Mouse (Mus musculus): ENCODE data around the gene Siglech.
A peak's percentile ranks its signal among the peaks of the same experiment; 100 is the strongest.
"Not testable (repeated sequence)": the region's sequence is repeated elsewhere in the genome, so short reads cannot be mapped to it uniquely, and the experiment has no call there.

Gene Siglech

GRCm38 (mm10) chr7:55767926-55768325 is at the start of gene Siglech:
Siglech (plus strand) TSS chr7:55768178.
- no peak for DNase-seq (ENCODE audit: low spot score in 2 of 2)

- DNase-seq (ENCODE audit: low spot score in 2 of 2), result no peak
Measured at GRCm38 (mm10) chr7:55722673-55723072, 45.3 kb upstream of the Siglech start.

- DNase-seq (ENCODE audit: low spot score in 2 of 2), result no peak
Measured at GRCm38 (mm10) chr7:55728903-55729302, 39.1 kb upstream of the Siglech start.

GRCm38 (mm10) chr7:55734483-55734882 is 33.5 kb upstream of the Siglech start:
- no peak for DNase-seq (ENCODE audit: low spot score in 2 of 2)

- DNase-seq (ENCODE audit: low spot score in 2 of 2), result peak in 1 of 2 experiments; percentile 8
Measured at GRCm38 (mm10) chr7:55737125-55737912, 30.7 kb upstream of the Siglech start.

- DNase-seq (ENCODE audit: low spot score in 2 of 2), result no peak
Measured at GRCm38 (mm10) chr7:55743614-55744267, 24.2 kb upstream of the Siglech start.

- no peak for DNase-seq (ENCODE audit: low spot score in 2 of 2)
Measured at GRCm38 (mm10) chr7:55744566-55745220, 23.3 kb upstream of the Siglech start.

- no peak for DNase-seq (ENCODE audit: low spot score in 2 of 2)
Measured at GRCm38 (mm10) chr7:55750841-55751240, 17.1 kb upstream of the Siglech start.

- DNase-seq (ENCODE audit: low spot score in 2 of 2), result no peak
Measured at GRCm38 (mm10) chr7:55759346-55759745, 8.6 kb upstream of the Siglech start.

- no peak for DNase-seq (ENCODE audit: low spot score in 2 of 2)
Measured at GRCm38 (mm10) chr7:55780011-55780410, 12.0 kb downstream of the Siglech start.

- DNase-seq (ENCODE audit: low spot score in 2 of 2), result no peak
Measured at GRCm38 (mm10) chr7:55782493-55782892, 14.5 kb downstream of the Siglech start.

- DNase-seq (ENCODE audit: low spot score in 2 of 2), result peak in 1 of 2 experiments; percentile 71
Measured at GRCm38 (mm10) chr7:55784580-55784979, 16.6 kb downstream of the Siglech start.

GRCm38 (mm10) chr7:55790586-55790985 is 22.6 kb downstream of the Siglech start:
- not testable (repeated sequence) for DNase-seq (ENCODE audit: low spot score in 2 of 2)

- no peak for DNase-seq (ENCODE audit: low spot score in 2 of 2)
Measured at GRCm38 (mm10) chr7:55792280-55792679, 24.3 kb downstream of the Siglech start.

- no peak for DNase-seq (ENCODE audit: low spot score in 2 of 2)
Measured at GRCm38 (mm10) chr7:55793236-55793951, 25.4 kb downstream of the Siglech start.

- peak; percentile 93 to 94 for DNase-seq (ENCODE audit: low spot score in 2 of 2)
Measured at GRCm38 (mm10) chr7:55793952-55794603, 26.1 kb downstream of the Siglech start, which contains the start of gene Tubgcp5. Tubgcp5 (plus strand) TSS chr7:55794154.

- no peak for DNase-seq (ENCODE audit: low spot score in 2 of 2)
Measured at GRCm38 (mm10) chr7:55799981-55800380, 32.0 kb downstream of the Siglech start.

- no peak for DNase-seq (ENCODE audit: low spot score in 2 of 2)
Measured at GRCm38 (mm10) chr7:55809967-55810366, 42.0 kb downstream of the Siglech start.

- no peak for DNase-seq (ENCODE audit: low spot score in 2 of 2)
Measured at GRCm38 (mm10) chr7:55824468-55824867, 56.5 kb downstream of the Siglech start.

GRCm38 (mm10) chr7:55827551-55827950 is 59.6 kb downstream of the Siglech start:
- DNase-seq (ENCODE audit: low spot score in 2 of 2), result no peak
